Mouse (Mus musculus): ENCODE data around the gene Gatad2b.

DNA sequence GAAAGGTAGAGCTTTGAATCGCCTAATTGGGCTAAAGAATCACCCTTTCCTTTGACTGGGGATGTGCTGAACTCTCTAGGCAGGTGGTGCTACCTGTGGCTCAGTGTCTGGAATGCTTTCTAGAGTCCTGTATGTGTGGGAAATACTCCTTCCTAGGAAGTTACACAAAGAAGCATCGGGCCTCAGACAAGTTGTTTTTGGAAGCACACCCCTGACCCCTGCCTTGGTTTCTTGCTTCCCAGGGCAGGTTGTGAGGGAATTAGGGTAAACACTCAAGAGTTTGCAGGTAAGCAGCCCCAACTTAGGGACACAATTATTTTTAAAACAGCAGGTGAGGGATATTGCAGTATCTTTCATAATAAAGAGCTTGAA is 37.8 kb upstream of the Gatad2b start:
- no peak for TF ChIP-seq CTCF (IDR thresholded peaks at IDR 0.05; ENCODE audit: borderline replicate concordance, insufficient read depth, low read depth, low read length)
- TF ChIP-seq POLR2A (IDR thresholded peaks at IDR 0.05; ENCODE audit: borderline replicate concordance, insufficient read depth, low read length), result no peak
